Mouse (Mus musculus) G1E (cell line): ENCODE data around the gene Mycn.

Experiments used
- CTCF ChIP-seq: IDR thresholded peaks from 2 replicates; pipeline ENCODE4 v1.5.1; 2012; ENCODE audit warnings: low read depth, low read length, inconsistent platforms, mixed read lengths
- GATA1 ChIP-seq: IDR thresholded peaks from 2 replicates; pipeline ENCODE4 v1.6.1; 2012; ENCODE audit warnings: borderline replicate concordance, low read length, inconsistent platforms, mixed read lengths
- TAL1 ChIP-seq: conservative IDR thresholded peaks from 2 replicates; pipeline ENCODE4 v1.6.1; 2012; ENCODE audit warnings: low read depth, low read length, inconsistent platforms, mixed read lengths

DNA sequence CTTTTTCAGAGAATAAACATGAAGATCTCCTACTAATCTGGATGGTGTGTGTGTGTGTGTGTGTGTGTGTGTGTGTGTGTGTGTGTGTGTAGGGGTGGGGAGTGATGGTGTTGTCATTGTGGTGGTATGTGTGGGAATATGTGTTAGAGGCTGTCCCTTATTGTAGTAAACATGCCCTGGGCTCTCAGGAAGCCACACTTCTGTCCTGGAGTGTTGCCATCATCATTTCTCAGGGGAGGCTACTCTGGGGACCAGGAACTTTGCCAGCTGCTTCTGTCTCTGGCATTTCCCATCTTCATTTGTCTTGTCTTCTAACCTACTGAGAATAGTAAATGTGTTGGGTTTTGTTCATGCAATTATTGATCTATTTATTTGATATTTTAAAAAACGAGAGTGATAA is 33.7 kb upstream of the Mycn start:
- no peak for TF ChIP-seq CTCF
- no peak for TF ChIP-seq GATA1
- TF ChIP-seq TAL1, result no peak
